Mouse (Mus musculus): Measurements from ENCODE around the gene Gm11168. TPM values are rescaled to one million over a fixed set of nuclear protein-coding genes. Genes with fewer than 3 reads are reported as not detected.
"Not testable (repeated sequence)": the region's sequence is repeated elsewhere in the genome, so short reads cannot be mapped to it uniquely, and the experiment has no call there.

Gm11168 gene
- polyA plus RNA-seq, 1 experiment = not detected

- H3K4me1 ChIP-seq (ENCODE audit: control insufficient read depth, insufficient read depth, low read length); H3K4me3 ChIP-seq (ENCODE audit: insufficient read depth, low read depth, low read length); H3K27ac ChIP-seq (ENCODE audit: insufficient read depth, low read depth, low read length): not testable (repeated sequence)
- WGBS = 79% methylated on average over 16 of the region's 19 CpGs
Observed at GRCm38 (mm10) chr9:3019835-3020727, 16.9 kb downstream of the Gm11168 start.

- WGBS = 79% methylated on average over 11 of the region's 13 CpGs
- not testable (repeated sequence) for H3K4me3 ChIP-seq (ENCODE audit: insufficient read depth, low read depth, low read length); H3K4me1 ChIP-seq (ENCODE audit: control insufficient read depth, insufficient read depth, low read length); H3K27ac ChIP-seq (ENCODE audit: insufficient read depth, low read depth, low read length)
Observed at GRCm38 (mm10) chr9:3022316-3023008, 19.3 kb downstream of the Gm11168 start.

GRCm38 (mm10) chr9:3023312-3023984, 20.3 kb downstream of the Gm11168 start, which contains the start of gene Gm10718:
Gm10718 (plus strand) TSS chr9:3023547.
- H3K4me1 ChIP-seq (ENCODE audit: control insufficient read depth, insufficient read depth, low read length); H3K27ac ChIP-seq (ENCODE audit: insufficient read depth, low read depth, low read length); H3K4me3 ChIP-seq (ENCODE audit: insufficient read depth, low read depth, low read length): not testable (repeated sequence)
- whole genome bisulfite sequencing = 77% methylated on average over 12 of the region's 13 CpGs

GRCm38 (mm10) chr9:3023985-3024648, 21.0 kb downstream of the Gm11168 start:
- 76% methylated on average over 16 of the region's 16 CpGs for WGBS
- not testable (repeated sequence) for H3K4me3 ChIP-seq (ENCODE audit: insufficient read depth, low read depth, low read length); H3K27ac ChIP-seq (ENCODE audit: insufficient read depth, low read depth, low read length); H3K4me1 ChIP-seq (ENCODE audit: control insufficient read depth, insufficient read depth, low read length)

- WGBS = 73% methylated on average over 12 of the region's 12 CpGs
- H3K4me1 ChIP-seq (ENCODE audit: control insufficient read depth, insufficient read depth, low read length); H3K27ac ChIP-seq (ENCODE audit: insufficient read depth, low read depth, low read length); H3K4me3 ChIP-seq (ENCODE audit: insufficient read depth, low read depth, low read length): not testable (repeated sequence)
Observed at GRCm38 (mm10) chr9:3024912-3025467, 21.8 kb downstream of the Gm11168 start, which contains the start of gene Gm10717. Gm10717 (plus strand) TSS chr9:3025417.

GRCm38 (mm10) chr9:3025653-3026052, 22.5 kb downstream of the Gm11168 start:
- not testable (repeated sequence) for H3K27ac ChIP-seq (ENCODE audit: insufficient read depth, low read depth, low read length); H3K4me1 ChIP-seq (ENCODE audit: control insufficient read depth, insufficient read depth, low read length); H3K4me3 ChIP-seq (ENCODE audit: insufficient read depth, low read depth, low read length)
- 70% methylated on average over 5 of the region's 6 CpGs for WGBS

- H3K27ac ChIP-seq (ENCODE audit: insufficient read depth, low read depth, low read length); H3K4me3 ChIP-seq (ENCODE audit: insufficient read depth, low read depth, low read length); H3K4me1 ChIP-seq (ENCODE audit: control insufficient read depth, insufficient read depth, low read length): not testable (repeated sequence)
- 78% methylated on average over 5 of the region's 5 CpGs for WGBS
Observed at GRCm38 (mm10) chr9:3026136-3026535, 23.0 kb downstream of the Gm11168 start.

- H3K4me3 ChIP-seq (ENCODE audit: insufficient read depth, low read depth, low read length); H3K4me1 ChIP-seq (ENCODE audit: control insufficient read depth, insufficient read depth, low read length); H3K27ac ChIP-seq (ENCODE audit: insufficient read depth, low read depth, low read length): not testable (repeated sequence)
- WGBS = 68% methylated on average over 9 of the region's 9 CpGs
Observed at GRCm38 (mm10) chr9:3026741-3027140, 23.6 kb downstream of the Gm11168 start.

GRCm38 (mm10) chr9:3027200-3027599, 24.1 kb downstream of the Gm11168 start:
- H3K4me1 ChIP-seq (ENCODE audit: control insufficient read depth, insufficient read depth, low read length); H3K4me3 ChIP-seq (ENCODE audit: insufficient read depth, low read depth, low read length); H3K27ac ChIP-seq (ENCODE audit: insufficient read depth, low read depth, low read length): not testable (repeated sequence)
- WGBS = 74% methylated on average over 9 of the region's 9 CpGs

GRCm38 (mm10) chr9:3029276-3030000, 26.3 kb downstream of the Gm11168 start:
- not testable (repeated sequence) for H3K4me1 ChIP-seq (ENCODE audit: control insufficient read depth, insufficient read depth, low read length); H3K27ac ChIP-seq (ENCODE audit: insufficient read depth, low read depth, low read length); H3K4me3 ChIP-seq (ENCODE audit: insufficient read depth, low read depth, low read length)
- 68% methylated on average over 14 of the region's 16 CpGs for WGBS

- 66% methylated on average over 2 of the region's 10 CpGs for WGBS
- not testable (repeated sequence) for H3K4me3 ChIP-seq (ENCODE audit: insufficient read depth, low read depth, low read length); H3K27ac ChIP-seq (ENCODE audit: insufficient read depth, low read depth, low read length); H3K4me1 ChIP-seq (ENCODE audit: control insufficient read depth, insufficient read depth, low read length)
Observed at GRCm38 (mm10) chr9:3030677-3031318, 27.7 kb downstream of the Gm11168 start.

GRCm38 (mm10) chr9:3034299-3034698, 31.2 kb downstream of the Gm11168 start, which contains the start of gene Gm17535:
Gm17535 (plus strand) TSS chr9:3034599.
- not testable (repeated sequence) for H3K4me3 ChIP-seq (ENCODE audit: insufficient read depth, low read depth, low read length); H3K4me1 ChIP-seq (ENCODE audit: control insufficient read depth, insufficient read depth, low read length); H3K27ac ChIP-seq (ENCODE audit: insufficient read depth, low read depth, low read length)
- WGBS = 60% methylated on average over 1 of the region's 8 CpGs
